Mouse (Mus musculus): ENCODE measurements around the gene Hs2st1. TPM values are rescaled to one million over a fixed set of nuclear protein-coding genes. Genes with fewer than 3 reads are reported as not detected.
A peak's percentile ranks its signal among the peaks of the same experiment; 100 is the strongest.

Hs2st1 gene
- polyA plus RNA-seq, 1 experiment from 2014 or later = 10.5 TPM

GRCm38 (mm10) chr3:144399358-144400096 is 170.5 kb downstream of the Hs2st1 start:
- peak overlapping the region; percentile 19; the same call in 1 of the 2 replicates for H3K4me3 ChIP-seq (replicated peaks; ENCODE audit: low read length)
- WGBS = 38% methylated on average over 21 of the region's 21 CpGs
- 0 out of 2 replicates have a peak, but pooled peaks cover 3% of the 10 kb centered on the region for H3K4me1 ChIP-seq (ENCODE audit: control insufficient read depth, insufficient read depth, low read length)
- H3K36me3 ChIP-seq (ENCODE audit: control insufficient read depth, insufficient read depth, low read length) = no peaks in the 10 kb centered on the region
- peak overlapping the region; percentile 49 for H3K4me2 ChIP-seq (ENCODE audit: low read depth, low read length)
- H3K9ac ChIP-seq (ENCODE audit: low read length) = no peak overlapping the region
- H3K27ac ChIP-seq (ENCODE audit: low read length) = no peak overlapping the region
- no peaks in the 10 kb centered on the region for H3K27me3 ChIP-seq (ENCODE audit: control insufficient read depth, insufficient read depth, low read length)
- peak; percentile 80; the same call in 1 of the 2 replicates for ATAC-seq (ENCODE audit: insufficient read depth, low FRiP score)
- no peaks in the 10 kb centered on the region for H3K9me3 ChIP-seq (replicated peaks; ENCODE audit: control insufficient read depth, low read length)

DNA sequence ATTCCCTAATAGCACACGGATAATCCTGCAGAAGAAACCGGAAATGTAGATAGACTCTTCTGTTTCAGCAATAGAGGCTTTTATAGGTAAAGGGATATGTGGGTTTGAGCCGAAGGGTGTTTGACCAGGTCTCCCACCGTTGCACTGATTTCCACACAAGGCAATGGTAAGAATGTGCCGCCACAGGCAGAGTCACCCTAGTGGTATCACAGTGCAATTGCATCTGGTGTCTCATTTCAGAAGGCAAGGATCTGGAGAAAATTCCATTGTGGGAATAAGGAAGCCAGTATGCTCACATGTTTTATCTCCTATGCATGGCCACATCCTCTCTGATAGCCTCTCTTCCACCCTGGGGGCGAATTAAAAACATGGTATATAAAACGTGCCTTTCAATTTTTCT is 171.8 kb downstream of the Hs2st1 start:
- no peak overlapping the region for H3K4me3 ChIP-seq (replicated peaks; ENCODE audit: low read length)
- no peak overlapping the region for H3K27ac ChIP-seq (ENCODE audit: low read length)
- no peaks in the 10 kb centered on the region for H3K9me3 ChIP-seq (replicated peaks; ENCODE audit: control insufficient read depth, low read length)
- WGBS = 78% methylated on average over 7 of the region's 7 CpGs
- H3K27me3 ChIP-seq (ENCODE audit: control insufficient read depth, insufficient read depth, low read length) = no peaks in the 10 kb centered on the region
- no peak overlapping the region for H3K9ac ChIP-seq (ENCODE audit: low read length)
- ATAC-seq (ENCODE audit: insufficient read depth, low FRiP score) = no peak
- H3K36me3 ChIP-seq (ENCODE audit: control insufficient read depth, insufficient read depth, low read length) = no peaks in the 10 kb centered on the region
- no peak overlapping the region for H3K4me2 ChIP-seq (ENCODE audit: low read depth, low read length)
- 0 out of 2 replicates have a peak, but pooled peaks cover 3% of the 10 kb centered on the region for H3K4me1 ChIP-seq (ENCODE audit: control insufficient read depth, insufficient read depth, low read length)

DNA sequence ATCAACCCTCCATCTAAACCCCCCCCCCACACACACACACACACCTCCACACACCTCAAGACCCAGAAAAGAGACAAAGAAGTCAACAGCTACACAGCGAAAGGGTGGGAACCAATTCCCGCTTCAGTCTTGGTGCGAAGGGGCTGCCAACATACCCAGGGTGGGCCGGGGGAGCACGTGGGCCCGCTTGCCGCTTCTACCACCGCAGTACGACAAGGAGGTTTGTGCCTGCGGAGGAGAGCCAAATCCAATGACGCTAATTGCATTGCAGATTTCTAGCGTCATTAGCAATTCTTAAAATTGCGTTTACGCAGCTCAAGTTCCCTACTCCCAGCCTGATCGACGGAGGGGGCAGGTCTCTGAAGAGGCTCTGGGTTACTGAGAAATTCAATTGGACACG is 173.5 kb downstream of the Hs2st1 start:
- Histone ChIP-seq H3K4me1 (ENCODE audit: control insufficient read depth, insufficient read depth, low read length) (0 out of 2 replicates have a peak, but pooled peaks cover 3% of the 10 kb centered on the region), H3K36me3 (ENCODE audit: control insufficient read depth, insufficient read depth, low read length) (no peaks in the 10 kb centered on the region), H3K4me2 (ENCODE audit: low read depth, low read length) (no peak overlapping the region), H3K27me3 (ENCODE audit: control insufficient read depth, insufficient read depth, low read length) (no peaks in the 10 kb centered on the region), H3K9me3 (replicated peaks; ENCODE audit: control insufficient read depth, low read length) (no peaks in the 10 kb centered on the region), H3K9ac (ENCODE audit: low read length) (no peak overlapping the region), H3K4me3 (replicated peaks; ENCODE audit: low read length) (no peak overlapping the region), H3K27ac (ENCODE audit: low read length) (no peak overlapping the region)
- 67% methylated on average over 17 of the region's 17 CpGs for WGBS
- ATAC-seq (ENCODE audit: insufficient read depth, low FRiP score) = no peak

DNA sequence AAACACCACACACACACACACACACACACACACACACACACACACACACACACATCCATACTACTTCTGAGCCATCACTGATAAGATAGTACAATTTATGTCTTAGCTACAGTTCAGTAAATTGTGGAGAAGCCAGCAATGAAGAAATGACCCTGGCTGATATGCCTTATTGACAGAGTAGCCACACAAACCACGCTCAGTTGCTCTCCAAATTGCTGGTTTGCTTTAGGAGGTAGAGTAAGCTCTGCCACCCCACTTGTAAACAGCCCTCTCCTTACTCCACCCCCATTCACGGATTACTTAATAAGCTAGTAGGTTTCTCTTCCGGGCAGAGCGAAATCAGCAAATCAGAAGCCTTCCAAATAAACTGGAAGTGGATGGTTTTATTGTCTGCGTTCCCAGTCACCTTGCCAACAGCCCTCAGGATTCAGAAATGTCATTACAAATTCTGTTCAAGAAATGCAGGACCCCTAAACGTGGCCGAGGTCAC is 175.5 kb downstream of the Hs2st1 start:
- Histone ChIP-seq H3K4me2 (ENCODE audit: low read depth, low read length) (no peak overlapping the region), H3K9ac (ENCODE audit: low read length) (no peak overlapping the region), H3K27ac (ENCODE audit: low read length) (no peak overlapping the region), H3K36me3 (ENCODE audit: control insufficient read depth, insufficient read depth, low read length) (no peaks in the 10 kb centered on the region), H3K9me3 (replicated peaks; ENCODE audit: control insufficient read depth, low read length) (no peaks in the 10 kb centered on the region), H3K27me3 (ENCODE audit: control insufficient read depth, insufficient read depth, low read length) (no peaks in the 10 kb centered on the region), H3K4me3 (replicated peaks; ENCODE audit: low read length) (no peak overlapping the region), H3K4me1 (ENCODE audit: control insufficient read depth, insufficient read depth, low read length) (0 out of 2 replicates have a peak, but pooled peaks cover 3% of the 10 kb centered on the region)
- ATAC-seq (ENCODE audit: insufficient read depth, low FRiP score) = no peak
- WGBS = 59% methylated on average over 7 of the region's 7 CpGs

- 64% methylated on average over 4 of the region's 4 CpGs for WGBS
- Histone ChIP-seq H3K9me3 (replicated peaks; ENCODE audit: control insufficient read depth, low read length) (no peaks in the 10 kb centered on the region), H3K9ac (ENCODE audit: low read length) (no peak overlapping the region), H3K36me3 (ENCODE audit: control insufficient read depth, insufficient read depth, low read length) (no peaks in the 10 kb centered on the region), H3K4me2 (ENCODE audit: low read depth, low read length) (no peak overlapping the region), H3K4me3 (replicated peaks; ENCODE audit: low read length) (no peak overlapping the region), H3K27me3 (ENCODE audit: control insufficient read depth, insufficient read depth, low read length) (no peaks in the 10 kb centered on the region), H3K27ac (ENCODE audit: low read length) (no peak overlapping the region), H3K4me1 (ENCODE audit: control insufficient read depth, insufficient read depth, low read length) (no peaks in the 10 kb centered on the region)
- ATAC-seq (ENCODE audit: insufficient read depth, low FRiP score) = no peak
Observed at GRCm38 (mm10) chr3:144386446-144386845, 183.5 kb downstream of the Hs2st1 start.

GRCm38 (mm10) chr3:144384648-144385047 is 185.3 kb downstream of the Hs2st1 start:
- 87% methylated on average over 10 of the region's 10 CpGs for WGBS

GRCm38 (mm10) chr3:144381431-144381980 is 188.5 kb downstream of the Hs2st1 start:
- Histone ChIP-seq H3K9ac (ENCODE audit: low read length) (peak overlapping the region; percentile 57), H3K27me3 (ENCODE audit: control insufficient read depth, insufficient read depth, low read length) (no peaks in the 10 kb centered on the region), H3K36me3 (ENCODE audit: control insufficient read depth, insufficient read depth, low read length) (no peaks in the 10 kb centered on the region), H3K27ac (ENCODE audit: low read length) (no peak overlapping the region), H3K4me2 (ENCODE audit: low read depth, low read length) (peak overlapping the region; percentile 48), H3K9me3 (replicated peaks; ENCODE audit: control insufficient read depth, low read length) (no peaks in the 10 kb centered on the region), H3K4me1 (ENCODE audit: control insufficient read depth, insufficient read depth, low read length) (no peaks in the 10 kb centered on the region), H3K4me3 (replicated peaks; ENCODE audit: low read length) (peak overlapping the region; percentile 36)
- WGBS = 31% methylated on average over 16 of the region's 16 CpGs
- 0 out of 2 replicates have a peak, but pooled peaks have one; percentile 38 for ATAC-seq (ENCODE audit: insufficient read depth, low FRiP score)

More at GRCm38 (mm10) chr3:144384648-144385047, 185.3 kb downstream of the Hs2st1 start:
- no peak overlapping the region for H3K4me2 ChIP-seq (ENCODE audit: low read depth, low read length)
- H3K9ac ChIP-seq (ENCODE audit: low read length) = no peak overlapping the region
- no peaks in the 10 kb centered on the region for H3K27me3 ChIP-seq (ENCODE audit: control insufficient read depth, insufficient read depth, low read length)
- no peak for ATAC-seq (ENCODE audit: insufficient read depth, low FRiP score)
- no peaks in the 10 kb centered on the region for H3K9me3 ChIP-seq (replicated peaks; ENCODE audit: control insufficient read depth, low read length)
- H3K36me3 ChIP-seq (ENCODE audit: control insufficient read depth, insufficient read depth, low read length) = no peaks in the 10 kb centered on the region
- no peak overlapping the region for H3K27ac ChIP-seq (ENCODE audit: low read length)
- H3K4me3 ChIP-seq (replicated peaks; ENCODE audit: low read length) = no peak overlapping the region
- H3K4me1 ChIP-seq (ENCODE audit: control insufficient read depth, insufficient read depth, low read length) = no peaks in the 10 kb centered on the region

DNA sequence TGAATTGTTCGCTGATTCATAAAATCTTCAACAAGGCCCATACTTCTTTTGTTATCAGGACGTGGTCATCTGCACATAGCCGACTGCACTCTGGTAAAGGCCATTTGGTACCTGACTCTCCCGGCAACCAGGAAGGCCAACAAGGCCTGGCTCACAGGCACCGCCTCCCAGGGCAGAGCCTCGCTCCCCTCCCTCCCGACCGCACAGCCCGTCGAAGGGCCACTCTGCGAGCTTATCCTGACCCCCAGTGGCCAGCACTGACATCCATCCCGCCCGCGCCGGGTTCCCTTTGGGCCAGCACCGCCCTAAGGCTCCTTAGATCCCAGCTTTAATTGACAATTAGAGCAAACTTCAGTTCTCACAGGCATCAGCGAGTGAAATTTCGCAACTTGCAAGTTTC is 189.1 kb downstream of the Hs2st1 start:
- WGBS = 2% methylated on average over 18 of the region's 18 CpGs
- H3K4me3 ChIP-seq (replicated peaks; ENCODE audit: low read length) = peak overlapping the region; percentile 36
- no peaks in the 10 kb centered on the region for H3K36me3 ChIP-seq (ENCODE audit: control insufficient read depth, insufficient read depth, low read length)
- peak; percentile 93 for ATAC-seq (ENCODE audit: insufficient read depth, low FRiP score)
- no peak overlapping the region for H3K27ac ChIP-seq (ENCODE audit: low read length)
- H3K4me2 ChIP-seq (ENCODE audit: low read depth, low read length) = peak overlapping the region; percentile 48
- H3K9ac ChIP-seq (ENCODE audit: low read length) = peak overlapping the region; percentile 57
- H3K9me3 ChIP-seq (replicated peaks; ENCODE audit: control insufficient read depth, low read length) = no peaks in the 10 kb centered on the region
- H3K27me3 ChIP-seq (ENCODE audit: control insufficient read depth, insufficient read depth, low read length) = no peaks in the 10 kb centered on the region
- no peaks in the 10 kb centered on the region for H3K4me1 ChIP-seq (ENCODE audit: control insufficient read depth, insufficient read depth, low read length)

GRCm38 (mm10) chr3:144379801-144380200 is 190.2 kb downstream of the Hs2st1 start:
- H3K4me1 ChIP-seq (ENCODE audit: control insufficient read depth, insufficient read depth, low read length) = no peaks in the 10 kb centered on the region
- H3K4me3 ChIP-seq (replicated peaks; ENCODE audit: low read length) = no peak overlapping the region
- 82% methylated on average over 4 of the region's 4 CpGs for WGBS
- no peak overlapping the region for H3K27ac ChIP-seq (ENCODE audit: low read length)
- H3K36me3 ChIP-seq (ENCODE audit: control insufficient read depth, insufficient read depth, low read length) = no peaks in the 10 kb centered on the region
- H3K4me2 ChIP-seq (ENCODE audit: low read depth, low read length) = no peak overlapping the region
- H3K9me3 ChIP-seq (replicated peaks; ENCODE audit: control insufficient read depth, low read length) = no peaks in the 10 kb centered on the region
- no peak overlapping the region for H3K9ac ChIP-seq (ENCODE audit: low read length)
- no peaks in the 10 kb centered on the region for H3K27me3 ChIP-seq (ENCODE audit: control insufficient read depth, insufficient read depth, low read length)
- no peak for ATAC-seq (ENCODE audit: insufficient read depth, low FRiP score)

Data from stomach, embryonic 16.5 days (tissue).